Mouse (Mus musculus): ENCODE measurements around the gene Tap2. TPM values are rescaled to one million over a fixed set of nuclear protein-coding genes. Genes with fewer than 3 reads are reported as not detected.

Tap2 gene
- polyA plus RNA-seq, 1 experiment, result 0.83 TPM

DNA sequence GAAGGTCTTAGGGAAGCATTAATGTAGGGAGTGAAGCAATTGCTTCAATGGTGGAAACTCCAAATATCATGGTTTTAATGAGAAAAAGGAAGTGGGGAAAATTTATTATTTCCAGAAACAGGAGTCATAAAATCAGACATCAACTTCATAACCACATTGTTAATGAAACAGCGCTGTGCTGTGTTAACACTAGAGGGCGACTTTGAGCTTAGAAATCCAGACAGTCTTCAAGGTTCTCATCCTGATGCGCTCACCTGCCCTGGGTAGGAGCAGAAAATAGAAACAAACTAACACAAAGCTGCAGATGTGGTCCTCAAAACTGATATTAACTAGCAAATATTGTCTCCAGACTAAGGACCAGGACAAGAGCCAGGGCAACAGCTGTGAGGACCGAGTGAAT, 46.6 kb downstream of the Tap2 start:
- TF ChIP-seq TAL1 (IDR thresholded peaks at IDR 0.05; ENCODE audit: low read length) (no peak), GATA1 (IDR thresholded peaks at IDR 0.05; ENCODE audit: low read length) (no peak)
- Histone ChIP-seq H3K9me3 (ENCODE audit: control insufficient read depth, low read length) (no peaks in the 10 kb centered on the region), H3K4me3 (replicated peaks) (no peak overlapping the region), H3K4me1 (ENCODE audit: control insufficient read depth) (no peaks in the 10 kb centered on the region), H3K36me3 (ENCODE audit: control insufficient read depth) (no peaks in the 10 kb centered on the region), H3K27me3 (ENCODE audit: control insufficient read depth) (no peaks in the 10 kb centered on the region)

DNA sequence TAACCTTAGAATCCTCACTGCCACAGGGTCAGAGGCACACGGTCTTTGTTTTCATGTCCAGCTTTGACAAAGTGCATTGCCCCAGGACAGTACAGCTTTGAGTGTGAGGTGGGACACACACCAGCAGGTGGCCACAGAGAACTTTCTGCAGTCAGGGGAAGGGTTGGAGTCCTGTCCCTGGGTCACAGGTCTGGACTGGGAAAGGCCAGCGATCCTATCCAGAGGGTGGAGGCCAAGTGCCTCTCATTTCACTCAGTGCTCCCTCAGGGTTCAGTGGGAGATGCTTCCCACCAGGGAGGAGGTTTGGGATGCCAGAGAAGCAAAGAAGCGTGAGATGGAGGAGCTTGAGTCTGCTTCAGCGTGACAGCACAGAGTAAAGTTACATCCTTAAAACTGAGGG, 48.3 kb downstream of the Tap2 start:
- H3K4me3 ChIP-seq (replicated peaks), result no peak overlapping the region
- H3K4me1 ChIP-seq (ENCODE audit: control insufficient read depth), result no peaks in the 10 kb centered on the region
- TF ChIP-seq TAL1 (IDR thresholded peaks at IDR 0.05; ENCODE audit: low read length) (no peak), GATA1 (IDR thresholded peaks at IDR 0.05; ENCODE audit: low read length) (no peak)
- no peaks in the 10 kb centered on the region for H3K36me3 ChIP-seq (ENCODE audit: control insufficient read depth)
- no peaks in the 10 kb centered on the region for H3K27me3 ChIP-seq (ENCODE audit: control insufficient read depth)
- no peaks in the 10 kb centered on the region for H3K9me3 ChIP-seq (ENCODE audit: control insufficient read depth, low read length)

GRCm38 (mm10) chr17:34256501-34256900, 53.2 kb downstream of the Tap2 start:
- Histone ChIP-seq H3K27me3 (ENCODE audit: control insufficient read depth) (peaks cover 8% of the 10 kb centered on the region), H3K9me3 (ENCODE audit: control insufficient read depth, low read length) (no peaks in the 10 kb centered on the region), H3K4me3 (replicated peaks) (no peak overlapping the region), H3K4me1 (ENCODE audit: control insufficient read depth) (no peaks in the 10 kb centered on the region), H3K36me3 (ENCODE audit: control insufficient read depth) (no peaks in the 10 kb centered on the region)
- TF ChIP-seq GATA1 (IDR thresholded peaks at IDR 0.05; ENCODE audit: low read length), result no peak
- TF ChIP-seq TAL1 (IDR thresholded peaks at IDR 0.05; ENCODE audit: low read length), result no peak

DNA sequence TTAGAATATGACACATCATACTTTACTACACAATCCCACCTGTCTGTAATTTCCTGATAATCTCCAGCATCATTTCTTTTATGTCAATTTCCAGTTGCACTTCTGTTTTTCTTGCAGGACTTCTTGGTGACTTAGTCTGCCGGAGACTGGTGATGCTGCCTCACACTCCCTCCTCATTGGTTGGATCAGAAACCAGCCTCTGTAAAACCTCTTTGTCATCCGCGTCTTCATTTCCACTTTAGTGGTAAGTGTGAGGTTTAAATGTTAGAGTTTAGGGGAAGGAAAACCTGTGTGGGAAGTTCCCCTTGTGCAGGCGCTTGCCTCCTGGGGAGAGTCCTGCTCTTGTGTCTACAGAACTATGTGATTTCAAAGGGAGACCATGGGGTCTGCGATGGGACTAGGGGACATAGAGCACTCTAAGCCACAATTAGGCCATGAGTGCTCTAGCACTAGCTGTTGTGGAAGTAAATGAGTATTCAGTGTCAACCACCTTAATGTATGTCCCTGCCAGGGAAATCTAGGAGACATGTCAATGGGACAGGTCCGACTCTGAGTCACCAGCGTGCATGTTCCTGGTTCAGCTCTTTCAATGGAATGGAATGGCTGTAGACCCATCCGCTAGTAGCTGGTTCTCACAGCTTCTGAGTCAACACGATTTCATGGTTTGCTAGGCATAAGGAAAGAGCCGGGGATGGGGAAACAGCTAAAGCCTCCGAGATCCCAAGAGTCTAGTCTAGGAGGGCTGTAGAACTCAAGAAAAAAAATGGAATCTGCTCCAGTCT, 54.5 kb downstream of the Tap2 start, which contains the start of gene H2-Ab1:
H2-Ab1 (plus strand) TSS at position 96 of the 782 bp plus-strand sequence.
- H3K27me3 ChIP-seq (ENCODE audit: control insufficient read depth), result peaks cover 21% of the 10 kb centered on the region
- no peak for TF ChIP-seq TAL1 (IDR thresholded peaks at IDR 0.05; ENCODE audit: low read length)
- TF ChIP-seq GATA1 (IDR thresholded peaks at IDR 0.05; ENCODE audit: low read length), result no peak

GRCm38 (mm10) chr17:34260551-34260950, 57.2 kb downstream of the Tap2 start:
- Histone ChIP-seq H3K36me3 (ENCODE audit: control insufficient read depth) (no peaks in the 10 kb centered on the region), H3K9me3 (ENCODE audit: control insufficient read depth, low read length) (no peaks in the 10 kb centered on the region), H3K27me3 (ENCODE audit: control insufficient read depth) (peaks cover 48% of the 10 kb centered on the region)

More for the DNA sequence above, 54.5 kb downstream of the Tap2 start, which contains the start of gene H2-Ab1:
- H3K4me1 ChIP-seq (ENCODE audit: control insufficient read depth), result no peaks in the 10 kb centered on the region
- H3K36me3 ChIP-seq (ENCODE audit: control insufficient read depth), result no peaks in the 10 kb centered on the region
- H3K4me3 ChIP-seq (replicated peaks), result no peak within 1 kb of the TSS
- no peaks in the 10 kb centered on the region for H3K9me3 ChIP-seq (ENCODE audit: control insufficient read depth, low read length)

DNA sequence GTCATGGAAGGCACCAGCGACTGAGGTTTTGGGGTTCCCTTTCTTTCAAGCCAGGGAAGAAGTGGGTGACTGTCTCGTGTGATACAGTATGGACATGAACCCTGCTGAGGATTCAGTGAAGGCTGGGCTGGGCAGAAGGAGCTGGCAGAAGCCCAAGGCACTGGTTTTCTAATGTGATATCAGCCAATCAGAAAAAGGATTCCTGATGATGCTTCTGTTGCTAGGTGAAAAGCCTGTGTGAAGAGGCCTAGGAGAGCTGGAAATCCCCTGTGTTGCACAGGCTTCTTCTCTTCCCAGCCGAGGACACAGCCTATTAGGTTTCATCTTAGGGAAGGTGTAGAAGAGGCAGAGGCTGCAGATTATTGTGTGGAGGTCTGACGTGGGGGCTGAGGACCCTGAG, 58.2 kb downstream of the Tap2 start:
- Histone ChIP-seq H3K9me3 (ENCODE audit: control insufficient read depth, low read length) (no peaks in the 10 kb centered on the region), H3K4me3 (replicated peaks) (no peak overlapping the region), H3K27me3 (ENCODE audit: control insufficient read depth) (peaks cover 48% of the 10 kb centered on the region), H3K36me3 (ENCODE audit: control insufficient read depth) (no peaks in the 10 kb centered on the region), H3K4me1 (ENCODE audit: control insufficient read depth) (no peaks in the 10 kb centered on the region)
- TF ChIP-seq GATA1 (IDR thresholded peaks at IDR 0.05; ENCODE audit: low read length) (no peak), TAL1 (IDR thresholded peaks at IDR 0.05; ENCODE audit: low read length) (no peak)

More at GRCm38 (mm10) chr17:34260551-34260950, 57.2 kb downstream of the Tap2 start:
- Histone ChIP-seq H3K4me1 (ENCODE audit: control insufficient read depth) (no peaks in the 10 kb centered on the region), H3K4me3 (replicated peaks) (no peak overlapping the region)
- no peak for TF ChIP-seq TAL1 (IDR thresholded peaks at IDR 0.05; ENCODE audit: low read length)
- TF ChIP-seq GATA1 (IDR thresholded peaks at IDR 0.05; ENCODE audit: low read length), result no peak

DNA sequence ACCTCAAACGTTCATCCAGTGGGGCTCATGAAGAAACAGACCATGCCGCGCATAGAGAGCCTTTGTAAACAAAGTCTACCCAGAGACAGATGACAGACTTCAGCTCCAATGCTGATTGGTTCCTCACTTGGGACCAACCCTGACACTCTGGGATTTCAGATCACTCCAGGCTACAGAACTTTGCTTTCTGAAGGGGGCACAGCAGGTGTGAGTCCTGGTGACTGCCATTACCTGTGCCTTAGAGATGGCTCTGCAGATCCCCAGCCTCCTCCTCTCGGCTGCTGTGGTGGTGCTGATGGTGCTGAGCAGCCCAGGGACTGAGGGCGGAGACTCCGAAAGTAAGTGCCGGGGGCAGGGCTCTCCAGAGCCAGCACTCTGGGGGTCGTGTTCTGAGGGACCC, 59.7 kb downstream of the Tap2 start:
- Histone ChIP-seq H3K36me3 (ENCODE audit: control insufficient read depth) (no peaks in the 10 kb centered on the region), H3K9me3 (ENCODE audit: control insufficient read depth, low read length) (no peaks in the 10 kb centered on the region), H3K4me1 (ENCODE audit: control insufficient read depth) (no peaks in the 10 kb centered on the region), H3K27me3 (ENCODE audit: control insufficient read depth) (peaks cover 56% of the 10 kb centered on the region), H3K4me3 (replicated peaks) (no peak overlapping the region)
- TF ChIP-seq TAL1 (IDR thresholded peaks at IDR 0.05; ENCODE audit: low read length) (no peak), GATA1 (IDR thresholded peaks at IDR 0.05; ENCODE audit: low read length) (no peak)

GRCm38 (mm10) chr17:34263811-34264371, 60.6 kb downstream of the Tap2 start:
- Histone ChIP-seq H3K36me3 (ENCODE audit: control insufficient read depth) (no peaks in the 10 kb centered on the region), H3K4me3 (replicated peaks) (no peak overlapping the region), H3K9me3 (ENCODE audit: control insufficient read depth, low read length) (no peaks in the 10 kb centered on the region), H3K4me1 (ENCODE audit: control insufficient read depth) (no peaks in the 10 kb centered on the region), H3K27me3 (ENCODE audit: control insufficient read depth) (peaks cover 58% of the 10 kb centered on the region)
- TF ChIP-seq GATA1 (IDR thresholded peaks at IDR 0.05; ENCODE audit: low read length) (no peak), TAL1 (IDR thresholded peaks at IDR 0.05; ENCODE audit: low read length) (no peak)

DNA sequence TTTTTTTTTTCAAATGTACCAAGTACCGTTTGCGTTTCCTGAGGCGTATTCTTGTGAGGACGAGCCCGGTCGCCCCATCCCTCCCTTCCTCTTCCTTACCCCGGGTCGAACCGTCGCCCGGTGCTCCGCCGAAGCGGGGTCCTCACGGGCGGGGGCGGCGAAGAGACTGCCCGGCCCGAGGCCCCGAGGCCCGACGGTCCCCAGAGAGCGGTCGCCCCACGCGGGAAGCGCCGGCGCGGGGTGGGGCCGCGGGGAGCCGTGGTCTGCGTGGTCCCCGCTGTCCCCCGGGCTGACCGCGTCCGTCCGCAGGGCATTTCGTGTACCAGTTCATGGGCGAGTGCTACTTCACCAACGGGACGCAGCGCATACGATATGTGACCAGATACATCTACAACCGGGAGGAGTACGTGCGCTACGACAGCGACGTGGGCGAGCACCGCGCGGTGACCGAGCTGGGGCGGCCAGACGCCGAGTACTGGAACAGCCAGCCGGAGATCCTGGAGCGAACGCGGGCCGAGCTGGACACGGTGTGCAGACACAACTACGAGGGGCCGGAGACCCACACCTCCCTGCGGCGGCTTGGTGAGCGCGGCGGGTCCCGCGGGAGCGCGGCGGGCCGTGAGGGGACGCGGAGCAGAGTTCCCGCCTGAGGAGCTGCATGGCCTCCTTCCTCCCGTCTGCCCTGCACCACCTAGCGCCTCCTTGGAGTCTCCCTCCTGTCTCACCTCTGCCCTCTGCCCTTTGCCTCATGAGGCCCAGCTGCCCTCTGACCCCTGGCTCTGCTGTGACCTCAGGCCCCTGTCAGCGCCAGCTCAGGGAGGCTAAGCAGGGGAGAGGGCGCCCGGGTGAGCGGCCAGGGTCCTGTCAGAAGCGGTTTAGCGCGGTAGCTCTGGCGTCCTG, 61.4 kb downstream of the Tap2 start:
- peaks cover 54% of the 10 kb centered on the region for H3K27me3 ChIP-seq (ENCODE audit: control insufficient read depth)
- TF ChIP-seq TAL1 (IDR thresholded peaks at IDR 0.05; ENCODE audit: low read length), result no peak
- no peak for TF ChIP-seq GATA1 (IDR thresholded peaks at IDR 0.05; ENCODE audit: low read length)

More for the DNA sequence above, 61.4 kb downstream of the Tap2 start:
- H3K4me3 ChIP-seq (replicated peaks), result no peak overlapping the region
- H3K36me3 ChIP-seq (ENCODE audit: control insufficient read depth), result no peaks in the 10 kb centered on the region
- H3K4me1 ChIP-seq (ENCODE audit: control insufficient read depth), result no peaks in the 10 kb centered on the region
- no peaks in the 10 kb centered on the region for H3K9me3 ChIP-seq (ENCODE audit: control insufficient read depth, low read length)

Other genes starting within 250 kb of the Tap2 start
- 10.1 and 11.6 TPM in 2 replicates for gene Vps52, start 247.7 kb upstream of the Tap2 start, polyA plus RNA-seq (2012)
- gene Rps18, start 247.5 kb upstream of the Tap2 start, polyA plus RNA-seq (2012), result 11.8 and 13.8 TPM in 2 replicates
- 0.91 and 0.94 TPM in 2 replicates for gene H2-K1, start 203.2 kb upstream of the Tap2 start, polyA plus RNA-seq (2012)
- gene Ring1, start 178.8 kb upstream of the Tap2 start, polyA plus RNA-seq (2012), result 1.8 and 2.5 TPM in 2 replicates
- 1.4 TPM in 2 replicates for gene H2-Ke6, start 175.5 kb upstream of the Tap2 start, polyA plus RNA-seq (2012)
- 3.5 TPM in 2 replicates for gene Slc39a7, start 171.8 kb upstream of the Tap2 start, polyA plus RNA-seq (2012)
- gene Rxrb, start 171.7 kb upstream of the Tap2 start, polyA plus RNA-seq (2012), result 10.1 and 11.3 TPM in 2 replicates
- 0.45 and 0.56 TPM in 2 replicates for gene Col11a2, start 164.1 kb upstream of the Tap2 start, polyA plus RNA-seq (2012)
- 0.04 and 0.14 TPM in 2 replicates for gene H2-Oa, start 111.2 kb upstream of the Tap2 start, polyA plus RNA-seq (2012)
- gene H2-DMa, start 84.0 kb upstream of the Tap2 start, polyA plus RNA-seq (2012), result 0.46 and 1.0 TPM in 2 replicates
- 28.3 and 30.4 TPM in 2 replicates for gene Brd2, start 80.9 kb upstream of the Tap2 start, polyA plus RNA-seq (2012)
- not detected in 2 replicates for gene H2-DMb2, start 60.2 kb upstream of the Tap2 start, polyA plus RNA-seq (2012)
- not detected in 2 replicates for gene H2-DMb1, start 50.5 kb upstream of the Tap2 start, polyA plus RNA-seq (2012)
- gene Tap1, start 16.0 kb upstream of the Tap2 start, polyA plus RNA-seq (2012), result 0.05 and 0.06 TPM in 2 replicates
- gene Psmb9, start 15.8 kb upstream of the Tap2 start, polyA plus RNA-seq (2012), result 0.05 and 0.10 TPM in 2 replicates
- gene Psmb8, start 5.8 kb upstream of the Tap2 start, polyA plus RNA-seq (2012), result 0.24 and 0.28 TPM in 2 replicates
- not detected in 2 replicates for gene H2-Ob, start 35.4 kb downstream of the Tap2 start, polyA plus RNA-seq (2012)
- gene H2-Ab1, start 54.2 kb downstream of the Tap2 start, polyA plus RNA-seq (2012), result 0.14 TPM in 1 of 2 replicates, not detected in the other
- not detected in 2 replicates for gene H2-Aa, start 84.3 kb downstream of the Tap2 start, polyA plus RNA-seq (2012)
- gene H2-Eb1, start 102.3 kb downstream of the Tap2 start, polyA plus RNA-seq (2012), result 0.05 TPM in 1 of 2 replicates, not detected in the other
- gene H2-Eb2, start 122.1 kb downstream of the Tap2 start, polyA plus RNA-seq (2012), result not detected in 2 replicates
- gene Btnl2, start 151.3 kb downstream of the Tap2 start, polyA plus RNA-seq (2012), result not detected in 2 replicates
- not detected in 2 replicates for gene Btnl1, start 173.6 kb downstream of the Tap2 start, polyA plus RNA-seq (2012)
- not detected in 2 replicates for gene BC051142, start 195.3 kb downstream of the Tap2 start, polyA plus RNA-seq (2012)

Measured in erythroblast, embryonic 14.5 days (primary cell).